Mouse (Mus musculus): ENCODE measurements around the gene Hist1h2bh. TPM values are rescaled to one million over a fixed set of nuclear protein-coding genes. Genes with fewer than 3 reads are reported as not detected.

The Hist1h2bh gene
- polyA plus RNA-seq, 1 experiment: 37.8 TPM

- Histone ChIP-seq H3K36me3 (ENCODE audit: control insufficient read depth, insufficient read depth, low read length) (no peaks in the 10 kb centered on the region), H3K4me3 (ENCODE audit: control insufficient read depth, insufficient read depth, low read length) (peak overlapping the region; percentile 86), H3K4me1 (replicated peaks; ENCODE audit: control insufficient read depth, insufficient read depth, low read length) (no peaks in the 10 kb centered on the region), H3K27me3 (ENCODE audit: control insufficient read depth, insufficient read depth, low read length) (no peaks in the 10 kb centered on the region), H3K27ac (ENCODE audit: control insufficient read depth, insufficient read depth, low read length) (peak overlapping the region; percentile 99)
- TF ChIP-seq CTCF (IDR thresholded peaks at IDR 0.05; ENCODE audit: borderline replicate concordance, control insufficient read depth, extremely low read depth, insufficient read depth, low read length, poor library complexity) (no peak), POLR2A (IDR thresholded peaks at IDR 0.05; ENCODE audit: control insufficient read depth, extremely low read depth, insufficient read depth, low read length, poor library complexity) (no peak)
- peak; percentile 71 for DNase-seq
- WGBS: 0% methylated on average over 18 of the region's 18 CpGs
Observed at GRCm38 (mm10) chr13:23555839-23556416, 12.7 kb upstream of the Hist1h2bh start.

- Histone ChIP-seq H3K4me1 (replicated peaks; ENCODE audit: control insufficient read depth, insufficient read depth, low read length) (no peaks in the 10 kb centered on the region), H3K36me3 (ENCODE audit: control insufficient read depth, insufficient read depth, low read length) (no peaks in the 10 kb centered on the region), H3K4me3 (ENCODE audit: control insufficient read depth, insufficient read depth, low read length) (peak overlapping the region; percentile 86), H3K27ac (ENCODE audit: control insufficient read depth, insufficient read depth, low read length) (peak overlapping the region; percentile 99), H3K27me3 (ENCODE audit: control insufficient read depth, insufficient read depth, low read length) (no peaks in the 10 kb centered on the region)
- TF ChIP-seq CTCF (IDR thresholded peaks at IDR 0.05; ENCODE audit: borderline replicate concordance, control insufficient read depth, extremely low read depth, insufficient read depth, low read length, poor library complexity) (no peak), POLR2A (IDR thresholded peaks at IDR 0.05; ENCODE audit: control insufficient read depth, extremely low read depth, insufficient read depth, low read length, poor library complexity) (peak; percentile 98)
- WGBS: under 1% methylated on average over 54 of the region's 54 CpGs
- DNase-seq: peak; percentile 88
Observed at GRCm38 (mm10) chr13:23554925-23555838, 12.0 kb upstream of the Hist1h2bh start.

GRCm38 (mm10) chr13:23554393-23554792 is 11.2 kb upstream of the Hist1h2bh start:
- Histone ChIP-seq H3K36me3 (ENCODE audit: control insufficient read depth, insufficient read depth, low read length) (no peaks in the 10 kb centered on the region), H3K4me3 (ENCODE audit: control insufficient read depth, insufficient read depth, low read length) (no peak overlapping the region), H3K4me1 (replicated peaks; ENCODE audit: control insufficient read depth, insufficient read depth, low read length) (no peaks in the 10 kb centered on the region), H3K27me3 (ENCODE audit: control insufficient read depth, insufficient read depth, low read length) (no peaks in the 10 kb centered on the region), H3K27ac (ENCODE audit: control insufficient read depth, insufficient read depth, low read length) (no peak overlapping the region; the same call in 1 of the 2 replicates)
- 23% methylated on average over 9 of the region's 9 CpGs for WGBS
- TF ChIP-seq POLR2A (IDR thresholded peaks at IDR 0.05; ENCODE audit: control insufficient read depth, extremely low read depth, insufficient read depth, low read length, poor library complexity) (no peak), CTCF (IDR thresholded peaks at IDR 0.05; ENCODE audit: borderline replicate concordance, control insufficient read depth, extremely low read depth, insufficient read depth, low read length, poor library complexity) (no peak)
- DNase-seq: no peak

GRCm38 (mm10) chr13:23552962-23553361 is 9.8 kb upstream of the Hist1h2bh start, which contains the start of gene Hist1h1d:
TSS of gene Hist1h1d (plus strand) at chr13:23553262.
- Histone ChIP-seq H3K27me3 (ENCODE audit: control insufficient read depth, insufficient read depth, low read length) (no peaks in the 10 kb centered on the region), H3K4me1 (replicated peaks; ENCODE audit: control insufficient read depth, insufficient read depth, low read length) (no peaks in the 10 kb centered on the region), H3K36me3 (ENCODE audit: control insufficient read depth, insufficient read depth, low read length) (no peaks in the 10 kb centered on the region), H3K27ac (ENCODE audit: control insufficient read depth, insufficient read depth, low read length) (peak within 1 kb of the TSS; percentile 58; the same call in 1 of the 2 replicates), H3K4me3 (ENCODE audit: control insufficient read depth, insufficient read depth, low read length) (no peak within 1 kb of the TSS)
- no peak for DNase-seq
- TF ChIP-seq POLR2A (IDR thresholded peaks at IDR 0.05; ENCODE audit: control insufficient read depth, extremely low read depth, insufficient read depth, low read length, poor library complexity): no peak
- no peak for TF ChIP-seq CTCF (IDR thresholded peaks at IDR 0.05; ENCODE audit: borderline replicate concordance, control insufficient read depth, extremely low read depth, insufficient read depth, low read length, poor library complexity)

- no peak for TF ChIP-seq CTCF (IDR thresholded peaks at IDR 0.05; ENCODE audit: borderline replicate concordance, control insufficient read depth, extremely low read depth, insufficient read depth, low read length, poor library complexity)
- no peak for TF ChIP-seq POLR2A (IDR thresholded peaks at IDR 0.05; ENCODE audit: control insufficient read depth, extremely low read depth, insufficient read depth, low read length, poor library complexity)
- DNase-seq: no peak
- Histone ChIP-seq H3K27ac (ENCODE audit: control insufficient read depth, insufficient read depth, low read length) (peak overlapping the region; percentile 84), H3K27me3 (ENCODE audit: control insufficient read depth, insufficient read depth, low read length) (no peaks in the 10 kb centered on the region), H3K36me3 (ENCODE audit: control insufficient read depth, insufficient read depth, low read length) (no peaks in the 10 kb centered on the region), H3K4me3 (ENCODE audit: control insufficient read depth, insufficient read depth, low read length) (no peak overlapping the region), H3K4me1 (replicated peaks; ENCODE audit: control insufficient read depth, insufficient read depth, low read length) (no peaks in the 10 kb centered on the region)
- 52% methylated on average over 8 of the region's 8 CpGs for WGBS
Observed at GRCm38 (mm10) chr13:23551931-23552914, 9.0 kb upstream of the Hist1h2bh start.

Measured in thymus, adult 2 months (tissue).